Mouse (Mus musculus) cortical plate, adult 2 months (tissue): ENCODE measurements around the gene Ddx24. TPM values are rescaled to one million over a fixed set of nuclear protein-coding genes. Genes with fewer than 3 reads are reported as not detected.
A peak's percentile ranks its signal among the peaks of the same experiment; 100 is the strongest.

Source experiments
- H3K27ac ChIP-seq: fragments of 200-500 bp; 2 replicates; pipeline ENCODE4 v1.5.1; 2012; ENCODE audit warnings: low read length, control low read depth, inconsistent platforms; ENCODE audit not compliant: insufficient read depth
- H3K4me1 ChIP-seq: fragments of 200-500 bp; 2 replicates; pipeline ENCODE4 v1.6.1; 2011; ENCODE audit warnings: low read length; ENCODE audit not compliant: control insufficient read depth, insufficient read depth
- H3K4me3 ChIP-seq: fragments of 200-500 bp; 2 replicates; pipeline ENCODE4 v1.5.1; 2011; ENCODE audit warnings: mild to moderate bottlenecking, low read length, control low read depth; ENCODE audit not compliant: insufficient read depth
- CTCF ChIP-seq: fragments of 200-500 bp; IDR thresholded peaks from 2 replicates; pipeline ENCODE4 v1.5.1; 2011; ENCODE audit warnings: mild to moderate bottlenecking, control low read depth, low read length; ENCODE audit not compliant: insufficient read depth; ENCODE audit errors: extremely low read depth
- POLR2A ChIP-seq: fragments of 200-500 bp; IDR thresholded peaks from 2 replicates; pipeline ENCODE4 v1.6.1; 2011; ENCODE audit warnings: mild to moderate bottlenecking, low read length, control low read depth; ENCODE audit not compliant: insufficient read depth; ENCODE audit errors: extremely low read depth
- polyA plus RNA-seq: library from polyadenylated mRNA; depleted of rRNA; stranded (reverse); fragments of >200 nt; gene quantifications from 2 replicates; pipeline ENCODE4 v1.2.3, GENCODE M21; 2012

The Ddx24 gene
- polyA plus RNA-seq, 1 experiment = 160 TPM

- Histone ChIP-seq H3K27ac (peak within 1 kb of the TSS; percentile 68; the same call in 1 of the 2 replicates), H3K4me3 (peak within 1 kb of the TSS; percentile 29), H3K4me1 (no peaks in the 10 kb centered on the region)
- TF ChIP-seq POLR2A (no peak), CTCF (no peak)
Observed at GRCm38 (mm10) chr12:103433986-103434731, 8.5 kb upstream of the Ddx24 start, which contains the start of gene Ifi27. TSS of gene Ifi27 (plus strand) at chr12:103434211.

DNA sequence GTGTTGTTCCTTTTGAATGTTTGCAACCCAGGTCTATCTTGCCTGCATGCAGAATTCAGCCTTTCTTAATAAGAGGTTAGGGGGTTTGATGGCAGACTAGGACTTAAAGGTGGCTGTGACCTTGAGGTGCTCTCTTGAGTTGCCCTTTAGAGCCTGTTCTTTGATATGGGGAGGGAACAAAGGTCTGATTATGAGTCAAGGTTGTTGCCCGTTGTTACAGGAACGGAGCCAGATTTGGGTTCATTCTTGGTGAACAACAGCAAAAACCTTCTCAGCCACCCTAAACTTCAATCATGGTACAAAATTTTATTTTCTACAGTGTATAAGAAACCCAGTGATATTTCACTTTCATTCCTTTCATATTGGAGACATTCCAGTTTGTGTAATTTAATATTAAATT is 7.8 kb upstream of the Ddx24 start:
- no peak overlapping the region for H3K4me3 ChIP-seq
- no peak for TF ChIP-seq CTCF
- TF ChIP-seq POLR2A = no peak
- H3K27ac ChIP-seq = peak overlapping the region; percentile 68; the same call in 1 of the 2 replicates
- no peaks in the 10 kb centered on the region for H3K4me1 ChIP-seq

GRCm38 (mm10) chr12:103426710-103427109 is 1.1 kb upstream of the Ddx24 start:
- Histone ChIP-seq H3K27ac (no peak overlapping the region), H3K4me3 (no peak overlapping the region), H3K4me1 (peaks cover 10% of the 10 kb centered on the region)
- TF ChIP-seq POLR2A (no peak), CTCF (no peak)

GRCm38 (mm10) chr12:103425016-103425728 is 458 bp downstream of the Ddx24 start:
- Histone ChIP-seq H3K4me1 (peaks cover 10% of the 10 kb centered on the region), H3K27ac (peak overlapping the region; percentile 43), H3K4me3 (peak overlapping the region; percentile 84)
- no peak for TF ChIP-seq POLR2A
- TF ChIP-seq CTCF = no peak

- H3K27ac ChIP-seq = no peak overlapping the region
- H3K4me1 ChIP-seq = peaks cover 2% of the 10 kb centered on the region; the same call in 1 of the 2 replicates
- H3K4me3 ChIP-seq = no peak overlapping the region
- TF ChIP-seq POLR2A (no peak), CTCF (no peak)
Observed at GRCm38 (mm10) chr12:103408144-103408543, 17.5 kb downstream of the Ddx24 start.

GRCm38 (mm10) chr12:103407720-103408119 is 17.9 kb downstream of the Ddx24 start, which contains the start of gene 9330161L09Rik:
TSS of gene 9330161L09Rik (minus strand) at chr12:103407820.
- Histone ChIP-seq H3K4me3 (no peak within 1 kb of the TSS), H3K4me1 (peaks cover 2% of the 10 kb centered on the region; the same call in 1 of the 2 replicates), H3K27ac (no peak within 1 kb of the TSS)
- TF ChIP-seq CTCF (no peak), POLR2A (no peak)

GRCm38 (mm10) chr12:103404131-103404530 is 21.5 kb downstream of the Ddx24 start:
- TF ChIP-seq POLR2A (no peak), CTCF (no peak)
- Histone ChIP-seq H3K4me3 (no peak overlapping the region), H3K4me1 (peaks cover 2% of the 10 kb centered on the region; the same call in 1 of the 2 replicates), H3K27ac (no peak overlapping the region)

- TF ChIP-seq CTCF = no peak
- TF ChIP-seq POLR2A = no peak
- no peak overlapping the region for H3K4me3 ChIP-seq
- peaks cover 3% of the 10 kb centered on the region for H3K4me1 ChIP-seq
- no peak overlapping the region for H3K27ac ChIP-seq
Observed at GRCm38 (mm10) chr12:103396751-103397150, 28.9 kb downstream of the Ddx24 start.

- no peak overlapping the region for H3K27ac ChIP-seq
- no peak for TF ChIP-seq CTCF
- TF ChIP-seq POLR2A = no peak
- no peak overlapping the region for H3K4me3 ChIP-seq
- peaks cover 3% of the 10 kb centered on the region for H3K4me1 ChIP-seq
Observed at GRCm38 (mm10) chr12:103395486-103396275, 29.9 kb downstream of the Ddx24 start.

- no peak overlapping the region for H3K4me3 ChIP-seq
- TF ChIP-seq POLR2A = no peak
- TF ChIP-seq CTCF = no peak
- H3K4me1 ChIP-seq = peaks cover 5% of the 10 kb centered on the region
- no peak overlapping the region for H3K27ac ChIP-seq
Observed at GRCm38 (mm10) chr12:103393528-103393927, 32.1 kb downstream of the Ddx24 start.
